Mouse (Mus musculus) adipose tissue, adult 10 weeks (tissue): ENCODE measurements around the gene Efl1. TPM values are rescaled to one million over a fixed set of nuclear protein-coding genes. Genes with fewer than 3 reads are reported as not detected.

Experiments used
- polyA plus RNA-seq: library from polyadenylated mRNA; stranded (reverse); fragments of 350-450 nt; fragmentation: Illumina TruSeq; extraction: RNeasy Lipid Tissue Mini Kit (QIAGEN cat#74804); gene quantifications from one replicate; pipeline ENCODE4 v1.2.3, GENCODE M21; 2014; ENCODE audit warnings: low read depth, low replicate concordance

Gene Efl1
- 10.2 TPM for polyA plus RNA-seq

DNA sequence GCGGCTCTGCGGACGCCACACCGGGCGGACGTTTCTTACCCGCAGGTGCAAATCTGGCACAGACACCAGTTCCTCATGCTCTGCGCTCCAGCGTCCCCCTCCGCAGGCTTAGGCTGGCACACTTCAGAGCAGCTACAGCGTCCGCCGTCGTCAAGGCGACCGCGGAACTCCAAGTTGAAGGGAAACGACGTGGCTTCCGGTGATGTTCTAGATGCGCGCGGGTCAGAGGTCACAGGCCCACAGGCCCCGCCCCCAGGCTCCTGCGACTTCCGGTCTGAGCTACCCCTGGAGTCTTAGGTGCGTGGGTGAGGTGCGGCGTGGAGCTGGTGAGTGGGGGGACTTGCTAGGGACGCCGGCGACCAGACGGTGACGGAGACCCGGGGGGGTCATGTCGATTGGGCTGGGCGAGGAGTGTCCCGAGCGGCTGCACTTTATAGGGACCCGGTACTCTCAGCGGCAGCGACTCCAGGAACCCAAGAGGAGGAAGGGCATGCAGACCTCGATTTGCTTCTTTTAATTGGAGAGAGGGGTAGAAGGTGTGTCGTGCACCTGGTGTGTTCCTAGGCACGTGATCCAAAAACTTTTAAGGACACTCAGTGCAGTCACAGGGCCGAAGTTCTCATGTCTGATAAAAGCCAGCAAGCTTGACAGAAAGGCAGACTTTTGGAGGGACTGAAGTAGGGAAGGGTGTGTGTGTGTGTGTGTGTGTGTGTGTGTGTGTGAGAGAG is at the start of gene Efl1, which contains the start of gene Saxo2:
Efl1 (plus strand) TSS at position 262 of the 728 bp plus-strand sequence.
Saxo2 (minus strand) TSS at position 176 of the 728 bp plus-strand sequence.

Other genes with a start within 250 kb of the Efl1 start
- 5.3 TPM for gene Saxo2, start 86 bp upstream of the Efl1 start, polyA plus RNA-seq
- 1.6 TPM for gene Mex3b, start 218.7 kb downstream of the Efl1 start, polyA plus RNA-seq